Mouse (Mus musculus): ENCODE measurements around the gene Noxo1.

Gene Noxo1

GRCm38 (mm10) chr17:24739926-24740325 lies 43.9 kb downstream of the Noxo1 start:
- no peak for DNase-seq (ENCODE audit: low read depth, low spot score)

- no peak for DNase-seq (ENCODE audit: low read depth, low spot score)
Measured at GRCm38 (mm10) chr17:24742307-24742706, 46.3 kb downstream of the Noxo1 start.

- DNase-seq (ENCODE audit: low read depth, low spot score) = no peak
Measured at GRCm38 (mm10) chr17:24743896-24744295, 47.9 kb downstream of the Noxo1 start.

GRCm38 (mm10) chr17:24744381-24744780 lies 48.3 kb downstream of the Noxo1 start:
- no peak for DNase-seq (ENCODE audit: low read depth, low spot score)

GRCm38 (mm10) chr17:24745526-24746497 lies 49.8 kb downstream of the Noxo1 start:
- peak; percentile 96 for DNase-seq (ENCODE audit: low read depth, low spot score)

- peak; percentile 55 for DNase-seq (ENCODE audit: low read depth, low spot score)
Measured at GRCm38 (mm10) chr17:24746986-24747385, 51.0 kb downstream of the Noxo1 start.

All from 3T3-L1 (cell line).